In genomic region chr17:72672010-72672409, GRCm38 (mm10) we compare ENCODE assay signal across 24 mouse cellular contexts.
A peak's percentile ranks its signal among the peaks of the same experiment; 100 is the strongest.
DNase-seq lines count a peak whose midpoint lies in the region; ATAC-seq lines count a peak whose summit lies in the region.
"Had no signal": no experiment of that assay in that cellular context is flagged by ENCODE, and none has a peak within 500 bp of the region (broad histone marks: within the 10 kb centered on the region; RNA-seq: fewer than 3 reads in every experiment).

No protein-coding gene starts in this region.

- H3K4me3 ChIP-seq in forebrain, embryonic 10.5 days: no peak overlapping the region
- H3K4me3 ChIP-seq: embryonic facial prominence, embryonic 13.5 days; gastrocnemius, adult 2 months; heart, adult 2 months; limb, embryonic 12.5 days; liver, embryonic 15.5 days had no signal

- 78% methylated on average over 3 of the region's 3 CpGs for WGBS in forebrain, embryonic 10.5 days

- no peaks in the 10 kb centered on the region for H3K27me3 ChIP-seq in forebrain, embryonic 10.5 days (ENCODE audit: poor library complexity, severe bottlenecking)
- H3K27me3 ChIP-seq: embryonic facial prominence, embryonic 13.5 days; limb, embryonic 12.5 days; liver, embryonic 15.5 days had no signal

- H3K4me1 ChIP-seq in forebrain, embryonic 10.5 days: no peaks in the 10 kb centered on the region
- H3K4me1 ChIP-seq: embryonic facial prominence, embryonic 13.5 days; limb, embryonic 12.5 days; liver, embryonic 15.5 days had no signal

- DNase-seq in frontal cortex, postnatal 14 days (ENCODE audit: low spot score in 2 of 2): peak; percentile 6 to 9
- DNase-seq in left cerebral cortex, postnatal 36 days (ENCODE audit: low spot score in 2 of 2): peak; percentile 16 to 50
- DNase-seq in telencephalon, adult 2 months (ENCODE audit: low read depth, low spot score): peak; percentile 26
- DNase-seq in forebrain, embryonic 10.5 days (ENCODE audit: extremely low spot score, low spot score): no peak
- DNase-seq in B cell, adult 2 months: no peak
- DNase-seq: adrenal gland, adult 8-10 months; cerebellum, adult 18-20 months; cerebellum, postnatal 10 days; forebrain, postnatal 0 days; gastrocnemius, adult 2 months; heart, adult 2 months; kidney, adult 8-10 months; kidney, postnatal 4 days; layer of hippocampus, postnatal 36 days; lung, embryonic 14.5 days; lung, postnatal 14 days; midbrain, embryonic 14.5 days had no signal

- ATAC-seq in frontal cortex, adult (ENCODE audit: low TSS enrichment): peak; percentile 92
- ATAC-seq: forebrain, postnatal 0 days; hindbrain, embryonic 16.5 days had no signal

- intact Hi-C loops in left cerebral cortex, postnatal 36 days (cut with DNase I): no loop called here

- no peaks in the 10 kb centered on the region for H3K9me3 ChIP-seq in forebrain, embryonic 10.5 days
- H3K9me3 ChIP-seq: embryonic facial prominence, embryonic 13.5 days; limb, embryonic 12.5 days; liver, embryonic 15.5 days had no signal

- H3K27ac ChIP-seq in forebrain, embryonic 10.5 days: no peak overlapping the region
- H3K27ac ChIP-seq: embryonic facial prominence, embryonic 13.5 days; gastrocnemius, adult 2 months; heart, adult 2 months; kidney, postnatal 0 days; limb, embryonic 12.5 days; liver, embryonic 15.5 days had no signal

- H3K36me3 ChIP-seq in forebrain, embryonic 10.5 days (replicated peaks): no peaks in the 10 kb centered on the region
- H3K36me3 ChIP-seq: embryonic facial prominence, embryonic 13.5 days; G1E; limb, embryonic 12.5 days; liver, embryonic 15.5 days had no signal

Comparison
In these comparisons a context has a peak if more than half of its experiments do, and no peak if none do; other contexts are left out.
1. DNase-seq: peak in frontal cortex, postnatal 14 days (2 of 2), left cerebral cortex, postnatal 36 days (2 of 2) and telencephalon, adult 2 months (single experiment); none in forebrain, embryonic 10.5 days (single experiment) and B cell, adult 2 months (0 of 2).